Mouse (Mus musculus) lung, postnatal 0 days (tissue): ENCODE data around the gene Kcnh3.

Experiments used
- CTCF ChIP-seq: IDR thresholded peaks from 2 replicates; pipeline ENCODE4 v1.5.1; 2016; ENCODE audit warnings: antibody characterized with exemption, mild to moderate bottlenecking
- EP300 ChIP-seq: IDR thresholded peaks from 2 replicates; pipeline ENCODE4 v1.6.1; 2016; ENCODE audit warnings: antibody characterized with exemption, mild to moderate bottlenecking, control low read depth

GRCm38 (mm10) chr15:99276095-99276494 lies 51.4 kb downstream of the Kcnh3 start:
- TF ChIP-seq CTCF (no peak), EP300 (no peak)
